In the genomic region with DNA sequence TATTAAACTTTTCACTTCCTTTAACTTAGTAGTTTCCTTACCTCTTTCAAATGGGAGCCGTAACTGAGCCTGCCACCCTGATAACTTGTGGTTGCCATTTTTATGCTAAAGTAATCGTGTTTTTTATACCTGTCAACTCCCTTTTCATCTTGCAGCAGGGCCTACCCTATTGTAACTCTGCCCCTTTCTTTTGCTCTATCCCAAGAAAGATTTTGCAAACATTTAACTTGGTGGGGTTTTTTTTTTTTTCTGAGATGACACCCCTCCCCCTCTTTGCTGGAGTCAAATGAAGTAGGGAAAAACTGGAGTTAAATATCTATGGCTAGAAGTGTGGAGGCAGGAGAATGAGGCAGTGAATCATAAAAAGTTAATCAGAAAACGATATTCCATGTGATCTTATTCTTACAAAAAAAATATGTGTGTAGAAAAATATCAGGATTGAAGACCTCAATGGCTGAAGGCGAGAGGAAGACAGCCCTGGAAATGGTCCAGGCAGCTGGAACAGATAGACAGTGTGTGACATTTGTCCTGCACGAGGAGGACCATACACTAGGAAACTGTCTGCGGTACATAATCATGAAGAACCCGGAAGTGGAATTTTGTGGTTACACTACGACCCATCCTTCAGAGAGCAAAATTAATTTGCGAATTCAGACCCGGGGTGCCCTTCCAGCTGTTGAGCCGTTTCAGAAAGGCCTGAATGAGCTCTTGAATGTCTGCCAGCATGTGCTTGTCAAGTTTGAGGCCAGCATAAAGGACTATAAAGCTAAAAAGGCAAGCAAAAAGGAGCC, we compare ENCODE assay signal across 8 mouse cellular contexts. TPM values are rescaled to one million over a fixed set of nuclear protein-coding genes. Genes with fewer than 3 reads are reported as not detected.
DNase-seq lines count a peak whose midpoint lies in the region; ATAC-seq and TF ChIP-seq lines count a peak whose summit lies in the region.

No protein-coding gene starts in this region.

- no peak for ATAC-seq in lung, postnatal 0 days
- ATAC-seq in forebrain, embryonic 12.5 days (ENCODE audit: low FRiP score), result no peak
- ATAC-seq in neural tube, embryonic 13.5 days (ENCODE audit: low read depth), result no peak

- H3K4me3 ChIP-seq in lung, postnatal 0 days (ENCODE audit: low read depth, low read length), result peak overlapping the region; percentile 93
- peak overlapping the region; percentile 78 for H3K4me3 ChIP-seq in forebrain, embryonic 12.5 days (replicated peaks)
- peak overlapping the region; percentile 89 for H3K4me3 ChIP-seq in neural tube, embryonic 13.5 days

- peak overlapping the region; percentile 67 for H3K4me2 ChIP-seq in lung, postnatal 0 days (replicated peaks; ENCODE audit: low read depth, low read length)
- peak overlapping the region; percentile 94 for H3K4me2 ChIP-seq in forebrain, embryonic 12.5 days
- peak overlapping the region; percentile 78 for H3K4me2 ChIP-seq in neural tube, embryonic 13.5 days

- peak; percentile 34 for DNase-seq in lung, postnatal 0 days (ENCODE audit: low spot score)
- no peak for DNase-seq in lung, postnatal 14 days
- DNase-seq in kidney, postnatal 10 days, result peak; percentile 80
- DNase-seq in right cerebral cortex, postnatal 25 days, result no peak
- DNase-seq in gastrocnemius, postnatal 4 days (ENCODE audit: low spot score in 2 of 2), result no peak
- no peak for DNase-seq in spleen, adult 18-20 months

- WGBS in lung, postnatal 0 days, result 22% methylated on average over 11 of the region's 11 CpGs
- 62% methylated on average over 11 of the region's 11 CpGs for WGBS in forebrain, embryonic 12.5 days
- 57% methylated on average over 11 of the region's 11 CpGs for WGBS in neural tube, embryonic 13.5 days

- H3K27ac ChIP-seq in lung, postnatal 0 days (ENCODE audit: low read length), result peak overlapping the region; percentile 88
- H3K27ac ChIP-seq in forebrain, embryonic 12.5 days, result no peak overlapping the region
- H3K27ac ChIP-seq in neural tube, embryonic 13.5 days (replicated peaks), result no peak overlapping the region

- no peaks in the 10 kb centered on the region for H3K36me3 ChIP-seq in lung, postnatal 0 days (ENCODE audit: insufficient read depth, low read length)
- no peaks in the 10 kb centered on the region; the same call in 1 of the 2 replicates for H3K36me3 ChIP-seq in forebrain, embryonic 12.5 days (replicated peaks)
- H3K36me3 ChIP-seq in neural tube, embryonic 13.5 days, result peaks cover 8% of the 10 kb centered on the region

- TF ChIP-seq CTCF in lung, postnatal 0 days (IDR thresholded peaks at IDR 0.05), result no peak

- H3K9ac ChIP-seq in lung, postnatal 0 days (replicated peaks; ENCODE audit: low read depth), result no peak overlapping the region; the same call in 1 of the 2 replicates
- H3K9ac ChIP-seq in forebrain, embryonic 12.5 days, result peak overlapping the region; percentile 79
- peak overlapping the region; percentile 79 for H3K9ac ChIP-seq in neural tube, embryonic 13.5 days

- H3K4me1 ChIP-seq in lung, postnatal 0 days (ENCODE audit: insufficient read depth, low read depth, low read length), result peaks cover 19% of the 10 kb centered on the region; the same call in 1 of the 2 replicates
- H3K4me1 ChIP-seq in forebrain, embryonic 12.5 days, result peaks cover 25% of the 10 kb centered on the region
- peaks cover 41% of the 10 kb centered on the region for H3K4me1 ChIP-seq in neural tube, embryonic 13.5 days (replicated peaks)

- H3K27me3 ChIP-seq in lung, postnatal 0 days (replicated peaks; ENCODE audit: insufficient read depth, low read length), result no peaks in the 10 kb centered on the region
- H3K27me3 ChIP-seq in forebrain, embryonic 12.5 days, result 0 out of 2 replicates have a peak, but pooled peaks cover 4% of the 10 kb centered on the region
- H3K27me3 ChIP-seq in neural tube, embryonic 13.5 days, result peaks cover 3% of the 10 kb centered on the region; the same call in 1 of the 2 replicates

- no peaks in the 10 kb centered on the region for H3K9me3 ChIP-seq in lung, postnatal 0 days (ENCODE audit: low read length)
- no peaks in the 10 kb centered on the region for H3K9me3 ChIP-seq in forebrain, embryonic 12.5 days
- H3K9me3 ChIP-seq in neural tube, embryonic 13.5 days, result no peaks in the 10 kb centered on the region

- no peak for TF ChIP-seq EP300 in lung, postnatal 0 days (IDR thresholded peaks at IDR 0.05)

RNA-seq across cellular contexts. Expression of a gene that starts 1.5 kb away (rescaled TPM):
- 106 and 107 TPM in 2 replicates for polyA plus RNA-seq in lung, postnatal 0 days (2015; fragmentation: Nextera tagmentation; extraction: Ambion mirVana)
- 96.9 and 99.6 TPM in 2 replicates for polyA plus RNA-seq in forebrain, embryonic 12.5 days (2016; fragmentation: Nextera tagmentation; extraction: Ambion mirVana)
- polyA plus RNA-seq in neural tube, embryonic 13.5 days (2015; fragmentation: Nextera tagmentation; extraction: Ambion mirVana), result 94.7 and 109 TPM in 2 replicates
- 100 to 1,000 TPM; 105 TPM for total RNA-seq in gastrocnemius, postnatal 4 days (2021)

RNA-seq across cellular contexts. Expression of a gene that starts 1.9 kb away (rescaled TPM):
- polyA plus RNA-seq in lung, postnatal 0 days (2015; fragmentation: Nextera tagmentation; extraction: Ambion mirVana), result 12.4 and 14.5 TPM in 2 replicates
- 7.4 and 7.7 TPM in 2 replicates for polyA plus RNA-seq in forebrain, embryonic 12.5 days (2016; fragmentation: Nextera tagmentation; extraction: Ambion mirVana)
- polyA plus RNA-seq in neural tube, embryonic 13.5 days (2015; fragmentation: Nextera tagmentation; extraction: Ambion mirVana), result 6.9 and 7.4 TPM in 2 replicates
- 1 to 10 TPM; 8.2 to 8.7 TPM for total RNA-seq in gastrocnemius, postnatal 4 days (2021)

Comparison
In these comparisons a context has a peak if more than half of its experiments do, and no peak if none do; other contexts are left out.
1. DNase-seq: peak in lung, postnatal 0 days (single experiment) and kidney, postnatal 10 days (single experiment); none in lung, postnatal 14 days (single experiment), right cerebral cortex, postnatal 25 days (single experiment), gastrocnemius, postnatal 4 days (0 of 2) and spleen, adult 18-20 months (0 of 2).
2. Peak in every context shown above with its lines, with median percentiles within 50 percentile points of each other: H3K4me2 ChIP-seq and H3K4me3 ChIP-seq.